22 mouse cellular contexts compared by ENCODE assay signal in genomic region chr10:117644828-117645227, GRCm38 (mm10).
"Had no signal": no experiment of that assay in that cellular context is flagged by ENCODE, and none has a peak within 500 bp of the region (broad histone marks: within the 10 kb centered on the region; RNA-seq: fewer than 3 reads in every experiment).

No protein-coding gene starts in this region.

- H3K27ac ChIP-seq: kidney, postnatal 0 days; layer of hippocampus, adult 2 months; liver, embryonic 12.5 days; liver, embryonic 15.5 days; lung, embryonic 15.5 days; midbrain, embryonic 10.5 days; midbrain, embryonic 13.5 days; stomach, postnatal 0 days had no signal

- H3K4me2 ChIP-seq: liver, embryonic 12.5 days; liver, embryonic 15.5 days; lung, embryonic 15.5 days; midbrain, embryonic 13.5 days had no signal

- ATAC-seq: liver, embryonic 12.5 days; midbrain, embryonic 13.5 days; midbrain, embryonic 16.5 days had no signal

- H3K27me3 ChIP-seq: liver, embryonic 12.5 days; liver, embryonic 15.5 days; lung, embryonic 15.5 days had no signal

- H3K36me3 ChIP-seq: liver, embryonic 12.5 days; liver, embryonic 15.5 days; lung, embryonic 15.5 days; midbrain, embryonic 10.5 days; midbrain, embryonic 13.5 days had no signal

- H3K4me3 ChIP-seq: layer of hippocampus, adult 2 months; liver, embryonic 12.5 days; liver, embryonic 15.5 days; lung, embryonic 15.5 days; megakaryocyte, embryonic 14.5 days; midbrain, embryonic 10.5 days; midbrain, embryonic 13.5 days had no signal

- DNase-seq: kidney, adult 2 months; kidney, postnatal 25 days; layer of hippocampus, adult 9-11 months; layer of hippocampus, postnatal 36 days; left cerebral cortex, postnatal 4 days; liver; lung, adult 18-20 months; lung, postnatal 10 days; lung, postnatal 36 days; thymus, adult 2 months; thymus, postnatal 14 days; thymus, postnatal 4 days had no signal

- H3K9me3 ChIP-seq: liver, embryonic 12.5 days; liver, embryonic 15.5 days; lung, embryonic 15.5 days; megakaryocyte, embryonic 14.5 days; midbrain, embryonic 10.5 days; midbrain, embryonic 13.5 days had no signal

- H3K9ac ChIP-seq: liver, embryonic 12.5 days; liver, embryonic 15.5 days; lung, embryonic 15.5 days; midbrain, embryonic 13.5 days had no signal

- H3K4me1 ChIP-seq: lung, embryonic 15.5 days had no signal
